Mouse (Mus musculus): Measurements from ENCODE around the gene Ptcd3. TPM values are rescaled to one million over a fixed set of nuclear protein-coding genes. Genes with fewer than 3 reads are reported as not detected.
"Not testable (repeated sequence)": the region's sequence is repeated elsewhere in the genome, so short reads cannot be mapped to it uniquely, and the experiment has no call there.

The Ptcd3 gene
- 10 to 100 TPM; 63.0 to 70.3 TPM for total RNA-seq (2021)

DNA sequence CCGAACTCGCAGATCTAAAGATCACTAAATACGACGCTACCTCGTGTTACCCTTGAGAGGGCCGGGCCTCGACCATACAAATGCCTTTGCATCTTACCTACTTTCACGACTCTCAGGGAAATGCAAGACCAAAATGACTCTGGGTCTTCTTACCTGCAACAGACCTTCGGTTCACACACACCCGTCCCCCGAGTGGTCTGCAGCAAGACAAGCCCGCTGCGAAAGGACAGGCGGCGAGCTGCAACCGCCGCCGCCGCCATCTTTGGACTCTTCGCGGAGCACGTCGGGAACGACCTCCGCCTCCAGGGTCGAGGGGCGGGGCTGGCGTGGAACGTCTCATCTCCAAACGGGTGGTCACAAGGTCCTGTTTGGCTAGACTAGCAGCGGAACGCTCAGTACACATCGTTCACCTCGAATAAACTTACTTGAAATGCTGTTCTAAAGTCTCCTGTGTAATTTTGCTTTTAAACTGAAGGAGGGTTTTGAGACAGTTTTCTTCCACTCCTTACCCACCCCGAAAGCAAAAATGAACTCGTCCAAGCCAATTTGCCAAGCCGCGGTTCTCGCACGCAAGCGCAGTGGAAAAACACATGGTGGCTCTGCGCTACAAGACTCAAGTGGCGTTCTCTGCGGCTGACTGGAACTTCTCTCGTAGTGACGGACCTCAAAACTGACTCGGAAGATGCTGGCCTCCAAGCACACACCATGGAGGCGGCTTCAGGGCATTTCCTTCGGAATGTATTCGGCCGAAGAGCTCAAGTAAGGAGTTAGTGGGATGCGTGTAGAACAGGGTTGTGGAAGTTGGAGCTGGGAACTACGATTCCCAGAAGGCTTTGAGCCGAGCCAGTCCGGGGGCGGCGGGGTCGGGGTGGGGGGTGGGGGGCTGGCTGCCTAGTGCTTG is at the start of gene Ptcd3, which contains the start of gene Polr1a:
Ptcd3 (minus strand) TSS at position 270 of the 901 bp plus-strand sequence.
Polr1a (plus strand) TSS at position 573 of the 901 bp plus-strand sequence.
- DNase-seq (ENCODE audit: extremely low spot score in 1 of 2, low spot score in 1 of 2) = peak; percentile 90

DNA sequence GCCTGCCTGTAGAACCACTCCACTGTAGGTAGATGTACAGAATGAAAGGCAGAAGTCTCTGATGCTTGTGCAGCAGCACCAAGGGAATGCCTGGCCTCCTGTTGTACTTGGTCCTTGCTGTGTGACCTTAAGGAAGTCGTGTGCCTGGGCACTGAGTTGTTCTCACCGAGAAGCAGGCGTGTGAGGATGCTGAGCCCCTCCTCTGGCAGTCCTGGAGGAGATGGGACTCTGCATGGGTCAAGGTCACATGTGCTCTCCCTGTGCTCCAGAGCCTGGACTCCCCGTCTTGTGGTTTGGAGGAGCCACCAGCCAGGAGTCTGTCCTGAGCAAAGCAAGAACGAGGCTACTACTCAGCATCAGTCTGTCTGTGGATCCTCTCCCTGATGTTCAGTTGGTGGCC is 42.6 kb upstream of the Ptcd3 start:
- no peak for DNase-seq (ENCODE audit: extremely low spot score in 1 of 2, low spot score in 1 of 2)

DNA sequence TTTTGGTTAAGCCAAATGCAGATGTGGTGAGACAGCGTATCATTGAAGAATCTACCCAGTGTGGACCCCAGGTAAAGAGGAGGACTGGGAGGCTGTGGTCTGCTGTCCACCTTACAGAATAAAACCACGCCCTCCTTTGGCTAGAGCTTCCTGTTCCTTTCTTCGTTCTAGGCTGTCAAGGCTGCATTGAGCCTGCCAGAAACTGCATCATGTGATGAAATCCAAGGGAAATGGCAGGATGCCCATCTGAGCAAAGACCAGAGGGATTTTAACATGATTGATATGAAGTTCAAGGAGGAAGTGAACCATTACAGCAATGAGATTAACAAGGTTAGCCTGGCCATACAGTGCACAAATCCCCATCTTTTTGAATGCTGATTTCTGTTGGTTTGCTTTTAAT is 42.0 kb upstream of the Ptcd3 start:
- DNase-seq (ENCODE audit: extremely low spot score in 1 of 2, low spot score in 1 of 2) = no peak

DNA sequence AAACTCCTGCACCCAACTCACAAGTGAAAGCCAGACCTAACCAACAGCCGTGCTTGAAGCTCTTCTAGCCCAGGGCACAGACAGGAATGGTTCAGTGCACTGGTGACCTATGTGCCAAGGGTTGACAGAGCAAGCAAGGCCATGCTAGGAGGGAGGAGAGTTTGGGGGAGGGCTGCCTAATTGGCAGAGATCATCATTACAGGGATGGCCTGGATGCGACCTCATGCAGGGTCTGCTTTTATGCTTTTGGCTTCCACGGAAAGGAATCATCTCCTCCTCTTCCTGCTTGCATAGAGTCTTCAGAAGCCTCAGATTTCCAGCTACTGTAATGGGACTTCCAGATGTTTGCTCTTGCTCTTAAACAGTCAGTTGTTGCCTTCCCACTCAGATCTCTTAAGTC is 41.2 kb upstream of the Ptcd3 start:
- DNase-seq (ENCODE audit: extremely low spot score in 1 of 2, low spot score in 1 of 2) = no peak

DNA sequence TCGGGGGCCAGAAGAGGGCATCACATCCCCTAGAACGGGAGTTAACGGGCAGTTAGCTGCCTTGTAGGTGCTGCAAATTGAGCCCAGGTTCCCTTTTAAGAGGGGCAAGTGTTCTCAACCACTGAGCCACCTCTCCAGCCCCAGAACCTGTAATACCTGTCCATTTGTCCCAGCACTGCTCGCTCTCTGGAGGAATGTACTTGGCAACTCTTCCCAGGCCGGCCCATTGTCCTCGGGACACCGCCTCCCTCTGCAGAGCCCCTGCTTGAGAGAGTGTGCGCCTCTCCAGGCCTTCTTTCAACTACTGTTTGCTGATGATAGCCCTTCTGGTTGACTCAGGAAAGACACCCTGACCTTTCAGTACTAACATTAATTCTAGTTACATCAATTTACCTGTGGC is 37.6 kb upstream of the Ptcd3 start:
- DNase-seq (ENCODE audit: extremely low spot score in 1 of 2, low spot score in 1 of 2) = no peak

DNA sequence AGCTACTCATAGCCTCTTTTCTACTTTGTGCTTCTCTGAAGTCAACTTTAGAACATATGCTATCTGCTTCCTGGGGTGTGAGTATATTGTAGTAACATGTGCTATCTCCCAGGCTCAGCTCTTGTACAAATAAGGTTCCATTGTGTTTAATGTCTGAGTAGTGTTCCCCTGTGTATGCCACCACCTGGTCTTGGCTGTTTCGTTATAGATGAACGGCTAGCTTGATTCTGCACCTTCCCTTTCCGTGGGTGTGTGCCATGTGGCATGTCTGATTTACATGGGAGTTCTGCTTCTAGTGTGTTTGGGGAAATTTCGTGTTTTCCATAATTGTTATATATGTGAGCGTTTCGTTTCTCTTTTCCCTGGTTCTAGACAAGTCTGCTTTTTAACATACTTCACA is 36.6 kb upstream of the Ptcd3 start:
- DNase-seq (ENCODE audit: extremely low spot score in 1 of 2, low spot score in 1 of 2) = no peak

DNA sequence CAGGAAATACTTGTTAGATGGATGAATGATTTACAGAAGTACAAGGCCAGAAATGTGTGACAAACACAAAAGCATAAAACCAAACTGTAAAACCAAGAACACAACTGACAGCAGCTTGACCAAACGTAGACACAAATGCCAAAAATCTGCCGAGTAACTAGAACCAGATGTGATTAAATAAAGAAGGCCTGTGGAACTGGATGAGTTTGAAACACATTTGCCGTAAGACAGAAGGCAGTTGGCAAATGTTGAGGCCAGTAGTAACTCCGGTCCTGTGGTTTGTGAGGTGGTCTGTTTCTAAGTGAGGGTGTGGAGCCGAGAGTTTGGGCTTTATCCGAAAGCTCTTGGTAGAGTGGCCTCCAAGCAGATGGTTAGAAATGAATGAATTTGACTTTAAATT is 32.4 kb upstream of the Ptcd3 start:
- no peak for DNase-seq (ENCODE audit: extremely low spot score in 1 of 2, low spot score in 1 of 2)

DNA sequence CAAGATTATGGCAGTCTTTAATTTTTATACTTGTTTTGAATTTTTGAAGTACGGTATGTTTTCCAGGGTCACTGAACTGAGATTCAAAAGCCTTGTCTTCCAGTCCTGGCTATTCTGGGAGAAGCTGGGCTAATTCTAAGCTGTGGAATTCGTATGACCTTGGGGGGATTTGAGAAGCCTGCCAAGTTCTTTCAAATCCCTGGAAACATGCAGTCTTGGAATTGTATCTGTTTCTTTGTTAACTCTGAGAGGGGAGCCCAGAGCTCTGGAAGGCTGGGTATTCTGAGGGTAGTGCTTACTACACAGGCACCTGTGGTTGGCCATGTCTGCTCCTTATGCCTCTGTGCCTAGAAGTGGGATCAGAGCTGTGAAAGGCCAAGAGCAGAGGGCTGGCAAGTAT is 27.2 kb upstream of the Ptcd3 start:
- no peak for DNase-seq (ENCODE audit: extremely low spot score in 1 of 2, low spot score in 1 of 2)

DNA sequence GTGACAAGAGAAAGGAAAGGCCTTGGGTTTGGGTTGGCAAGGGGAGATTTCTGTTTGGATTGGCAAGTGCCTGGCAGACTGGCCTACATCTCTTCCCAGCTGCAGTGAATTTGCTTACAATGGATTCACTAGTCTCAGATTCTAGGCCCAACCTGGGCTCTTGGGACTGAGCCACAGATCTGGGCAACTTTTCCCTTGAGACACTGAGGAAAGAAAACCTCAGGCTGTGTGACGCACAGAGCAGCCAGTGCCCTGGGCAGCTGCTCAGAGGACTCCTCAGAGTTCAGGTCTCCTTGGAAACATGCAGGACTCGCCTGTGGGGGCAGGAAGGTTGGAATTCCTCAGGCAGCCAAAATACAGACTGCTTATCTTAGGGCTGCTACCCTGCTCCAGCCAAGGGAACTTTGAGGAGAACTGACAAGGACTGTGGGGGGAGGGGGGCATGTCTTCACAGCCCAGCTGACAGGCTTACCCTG is 25.6 kb upstream of the Ptcd3 start:
- no peak for DNase-seq (ENCODE audit: extremely low spot score in 1 of 2, low spot score in 1 of 2)

DNA sequence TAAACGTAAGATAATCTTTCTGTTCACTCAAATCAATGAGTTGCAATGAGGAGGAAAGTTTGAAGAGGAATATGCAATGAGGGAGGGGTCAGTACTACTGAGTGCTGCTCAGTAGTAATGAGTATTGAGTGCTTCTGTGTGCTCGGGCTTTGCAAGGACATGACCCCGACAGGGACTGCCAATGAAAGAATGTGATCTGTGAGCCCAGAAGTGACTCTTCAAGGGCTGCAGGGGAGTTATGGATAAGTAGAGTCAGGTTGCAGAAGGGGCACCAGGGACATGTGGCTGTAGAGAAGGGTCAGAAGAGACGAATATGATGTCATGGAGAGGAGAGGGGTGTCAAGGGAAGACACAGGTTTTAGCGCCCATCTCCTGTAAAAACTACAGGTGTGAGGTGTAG is 23.8 kb upstream of the Ptcd3 start:
- no peak for DNase-seq (ENCODE audit: extremely low spot score in 1 of 2, low spot score in 1 of 2)

DNA sequence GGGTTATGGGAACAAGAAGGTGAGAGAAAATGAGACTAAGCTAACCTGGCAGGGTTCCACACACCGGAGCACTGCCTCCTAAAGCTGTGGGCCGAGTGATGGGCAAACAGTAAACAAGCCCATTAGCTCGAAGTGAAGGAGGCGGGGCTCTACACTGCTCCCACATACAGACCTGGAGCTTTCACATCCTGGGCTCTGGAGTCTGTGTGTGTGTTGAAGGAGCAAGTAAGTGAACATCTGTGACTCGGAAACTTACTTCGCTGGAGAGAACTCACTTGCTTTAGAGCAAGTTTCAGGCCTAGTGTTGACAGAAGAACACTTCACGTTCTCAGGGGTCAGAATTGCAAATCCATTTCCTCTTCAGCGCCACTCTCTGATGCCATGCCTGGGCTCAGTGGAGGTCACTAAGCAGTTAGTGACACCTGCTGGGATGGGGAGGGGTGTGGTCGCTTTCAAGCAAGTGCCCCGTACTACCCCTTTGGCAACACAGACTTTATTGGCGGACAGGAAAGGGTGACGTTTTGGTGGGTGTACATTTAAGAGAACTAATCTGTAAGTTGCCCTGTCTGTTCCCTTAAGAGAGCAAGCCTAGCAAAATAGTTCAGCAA is 22.4 kb upstream of the Ptcd3 start:
- no peak for DNase-seq (ENCODE audit: extremely low spot score in 1 of 2, low spot score in 1 of 2)

DNA sequence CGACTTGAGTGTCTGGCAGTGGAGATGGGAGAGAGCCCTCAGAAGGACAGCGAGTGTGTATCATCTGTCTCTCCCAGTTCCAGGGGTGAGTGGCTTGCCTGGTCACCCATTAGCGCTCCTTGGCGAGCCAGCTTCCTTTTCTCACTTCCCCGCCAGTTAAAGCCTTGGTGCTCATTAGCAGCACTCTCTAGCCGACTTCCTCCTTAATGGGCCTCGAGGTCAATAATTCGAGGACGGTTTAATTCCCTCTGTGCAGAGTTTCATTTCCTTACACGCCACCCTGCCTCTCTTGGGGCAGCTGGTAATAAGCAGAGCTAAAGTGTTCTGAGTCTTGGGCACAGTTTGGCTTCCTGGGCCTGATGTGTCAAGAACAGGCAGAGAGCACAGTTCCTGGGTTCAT is 21.5 kb upstream of the Ptcd3 start:
- DNase-seq (ENCODE audit: extremely low spot score in 1 of 2, low spot score in 1 of 2) = no peak

DNA sequence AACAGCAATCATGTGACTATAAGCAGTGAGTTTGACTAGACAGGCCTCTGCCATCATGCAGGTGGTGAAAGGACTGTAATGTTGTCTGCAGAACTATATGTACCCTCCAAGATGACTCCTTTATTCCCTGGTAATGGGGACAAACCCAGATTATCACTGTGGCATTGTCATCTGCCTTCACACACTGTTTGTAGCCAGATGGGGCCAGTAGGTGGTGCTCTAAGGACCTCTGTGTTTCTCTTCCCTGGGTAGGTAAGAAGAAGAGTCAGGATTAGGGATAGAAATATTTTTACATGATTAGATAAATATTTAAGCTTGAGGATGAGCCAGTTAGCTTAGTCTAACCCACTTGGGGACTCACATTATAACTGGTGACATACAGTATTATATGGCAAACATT is 19.4 kb upstream of the Ptcd3 start:
- peak; percentile 29 to 71 for DNase-seq (ENCODE audit: extremely low spot score in 1 of 2, low spot score in 1 of 2)

DNA sequence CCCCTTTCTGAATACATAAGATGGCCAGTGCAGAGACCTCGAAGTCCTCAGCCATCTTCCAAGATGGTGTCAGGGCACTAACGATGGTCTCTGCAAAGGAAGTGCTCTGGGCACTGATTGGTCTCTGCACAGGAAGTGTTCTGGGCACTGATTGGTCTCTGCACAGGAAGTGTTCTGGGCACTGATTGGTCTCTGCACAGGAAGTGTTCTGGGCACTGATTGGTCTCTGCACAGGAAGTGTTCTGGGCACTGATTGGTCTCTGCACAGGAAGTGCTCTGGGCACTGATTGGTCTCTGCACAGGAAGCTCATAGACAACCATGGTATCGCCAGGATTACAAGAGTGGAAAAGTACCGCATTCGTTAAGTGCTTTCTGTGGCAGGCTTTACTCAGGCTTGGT is 16.7 kb upstream of the Ptcd3 start:
- DNase-seq (ENCODE audit: extremely low spot score in 1 of 2, low spot score in 1 of 2) = not testable (repeated sequence)

DNA sequence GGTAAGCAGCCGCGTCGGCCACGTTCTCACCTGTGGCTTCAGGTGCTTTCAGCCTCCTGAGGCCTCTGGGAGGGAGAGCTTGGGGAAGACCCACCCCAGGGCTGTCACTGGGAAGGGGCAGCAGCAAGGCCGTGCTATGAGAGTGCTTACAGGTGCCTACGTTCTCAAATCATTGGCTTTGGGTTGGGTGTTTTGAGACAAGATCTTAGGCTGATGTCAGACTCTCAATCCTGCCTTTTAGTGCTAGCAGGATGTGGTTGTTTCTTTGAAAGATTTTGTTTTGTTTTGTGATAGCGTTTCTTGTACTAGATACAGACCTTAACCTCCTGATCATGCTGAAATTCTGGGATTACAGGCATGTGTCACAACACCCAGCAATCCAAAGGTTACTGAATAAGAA is 12.2 kb upstream of the Ptcd3 start:
- DNase-seq (ENCODE audit: extremely low spot score in 1 of 2, low spot score in 1 of 2) = no peak

DNA sequence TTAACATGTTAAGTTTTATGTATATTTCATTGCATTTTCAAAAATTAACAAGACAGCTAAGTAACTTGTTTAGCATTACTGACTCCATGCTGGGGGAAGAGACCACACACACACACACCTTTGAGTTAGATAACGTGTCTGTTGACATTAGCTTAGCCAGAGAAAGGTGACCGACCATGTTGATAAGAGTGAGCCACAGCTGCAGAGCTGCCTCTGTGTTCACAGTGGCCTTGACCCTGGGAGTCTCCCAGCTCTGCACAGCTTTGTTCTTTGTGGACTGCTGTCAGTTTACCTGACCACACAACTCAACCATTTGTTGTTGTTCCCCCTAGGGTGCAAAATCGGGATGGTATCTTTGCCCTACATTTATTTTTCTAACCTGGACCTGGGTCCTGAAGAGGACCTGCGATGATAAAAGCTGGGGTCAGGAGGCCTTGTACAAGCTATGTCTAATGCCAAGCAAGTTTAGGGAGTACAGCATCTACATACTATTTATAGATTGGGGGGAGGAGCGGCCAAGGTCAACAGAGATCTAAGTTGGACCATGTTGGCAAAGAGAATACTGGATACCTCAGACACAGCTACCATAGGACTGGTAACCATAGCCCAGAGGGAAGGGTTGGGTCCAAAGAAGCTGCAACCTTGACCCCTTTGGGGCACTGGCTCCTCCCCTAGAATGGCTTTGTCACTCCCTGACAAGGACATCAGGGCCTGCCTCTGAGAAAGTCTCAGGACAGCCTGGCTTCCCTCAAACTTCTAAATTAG is 3.3 kb upstream of the Ptcd3 start:
- DNase-seq (ENCODE audit: extremely low spot score in 1 of 2, low spot score in 1 of 2) = no peak

DNA sequence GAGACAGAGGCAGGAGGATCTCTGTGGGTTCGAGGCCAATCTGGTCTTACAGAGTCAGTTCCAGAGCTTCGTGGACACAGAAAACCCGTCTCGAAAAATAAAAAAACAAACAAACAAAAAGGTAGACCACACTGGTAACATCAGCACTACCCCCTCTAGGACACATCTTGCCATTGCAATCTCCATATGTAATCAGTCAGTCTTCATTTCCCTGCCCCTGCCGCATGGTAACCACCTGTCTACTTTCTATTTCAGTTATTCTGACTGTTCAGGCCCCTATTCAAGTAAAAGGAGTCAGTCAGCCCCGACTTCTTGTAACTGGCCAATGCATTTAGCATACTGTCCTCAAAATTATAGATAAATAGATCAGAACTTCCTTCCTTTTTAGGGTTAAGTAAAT is 1.3 kb upstream of the Ptcd3 start:
- no peak for DNase-seq (ENCODE audit: extremely low spot score in 1 of 2, low spot score in 1 of 2)

DNA sequence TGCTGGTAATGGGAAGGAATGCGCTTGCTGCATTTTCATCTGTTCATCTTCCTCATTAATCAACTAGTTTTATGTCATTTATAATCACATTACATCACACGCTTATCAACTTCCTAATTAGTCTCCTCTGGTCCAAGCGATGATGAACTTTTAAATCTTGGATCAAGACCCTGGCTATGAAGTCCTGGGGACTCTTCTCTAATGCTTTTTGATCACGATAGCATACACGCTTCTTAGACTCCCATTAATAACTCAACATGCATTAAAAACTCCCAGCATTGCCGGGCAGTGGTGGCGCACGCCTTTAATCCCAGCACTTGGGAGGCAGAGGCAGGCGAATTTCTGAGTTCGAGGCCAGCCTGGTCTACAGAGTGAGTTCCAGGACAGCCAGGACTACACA is 834 bp upstream of the Ptcd3 start:
- DNase-seq (ENCODE audit: extremely low spot score in 1 of 2, low spot score in 1 of 2) = no peak

DNA sequence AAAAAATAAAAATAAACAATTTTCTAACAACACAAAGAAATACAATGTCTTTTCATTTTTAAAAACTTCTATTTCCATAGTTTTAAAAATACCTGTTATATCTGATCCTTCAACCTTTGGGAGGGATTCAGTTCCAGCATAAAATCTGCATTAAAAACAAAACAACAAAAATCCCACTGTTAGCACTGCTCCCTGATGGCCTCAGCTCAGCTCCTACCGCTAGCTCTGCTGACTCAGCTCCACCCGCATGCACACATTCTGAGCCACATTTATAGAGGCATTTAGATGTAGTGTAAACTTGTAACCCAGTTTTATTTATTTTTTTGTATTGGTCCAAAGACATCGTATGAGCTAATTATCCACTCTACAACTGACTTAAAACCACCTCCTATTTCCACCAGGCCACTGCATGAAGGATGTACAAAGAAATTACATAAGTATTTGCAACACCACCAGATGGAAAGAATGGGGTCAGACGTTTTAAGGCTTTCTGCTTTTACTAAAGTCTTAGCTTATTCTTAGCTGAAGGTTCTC is 781 bp downstream of the Ptcd3 start:
- DNase-seq (ENCODE audit: extremely low spot score in 1 of 2, low spot score in 1 of 2) = no peak

DNA sequence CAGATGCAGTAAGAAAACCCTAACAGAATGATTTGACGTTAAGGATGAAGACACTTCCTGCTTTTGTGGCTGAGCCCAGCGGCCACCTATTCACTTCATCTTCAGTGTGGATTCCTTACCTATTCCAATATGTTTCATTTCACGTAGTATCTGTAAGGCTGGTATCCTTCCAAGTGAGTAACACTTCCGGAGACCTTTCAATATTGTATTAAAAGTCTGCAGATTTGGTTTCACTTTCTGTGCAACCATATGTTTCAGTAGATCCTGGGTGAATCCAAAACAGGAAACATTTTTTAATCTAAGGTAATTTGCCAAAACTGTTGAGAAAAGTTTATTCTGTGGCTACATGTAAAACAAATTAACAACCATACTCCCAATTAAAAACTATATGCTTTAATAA is 15.3 kb downstream of the Ptcd3 start:
- DNase-seq (ENCODE audit: extremely low spot score in 1 of 2, low spot score in 1 of 2) = no peak
